Mouse (Mus musculus): Measurements from ENCODE around the gene St5. TPM values are rescaled to one million over a fixed set of nuclear protein-coding genes. Genes with fewer than 3 reads are reported as not detected.

The St5 gene
- polyA plus RNA-seq, 1 experiment: 44.8 TPM

- WGBS: 95% methylated on average over 3 of the region's 3 CpGs
- H3K27ac ChIP-seq (ENCODE audit: insufficient read depth, low read length): no peak overlapping the region
- no peak for DNase-seq
- no peak overlapping the region for H3K4me3 ChIP-seq (replicated peaks; ENCODE audit: insufficient read depth, low read depth, low read length)
- H3K4me1 ChIP-seq (ENCODE audit: control insufficient read depth, insufficient read depth, low read length): peaks cover 14% of the 10 kb centered on the region; the same call in 1 of the 2 replicates
- no peaks in the 10 kb centered on the region for H3K27me3 ChIP-seq (ENCODE audit: control insufficient read depth, insufficient read depth, low read length)
- TF ChIP-seq CTCF (IDR thresholded peaks at IDR 0.05; ENCODE audit: borderline replicate concordance, insufficient read depth, low read depth, low read length) (no peak), POLR2A (IDR thresholded peaks at IDR 0.05; ENCODE audit: borderline replicate concordance, insufficient read depth, low read length) (no peak)
Observed at GRCm38 (mm10) chr7:109620288-109620687, 83.1 kb downstream of the St5 start.

GRCm38 (mm10) chr7:109618721-109619120 is 84.7 kb downstream of the St5 start:
- DNase-seq: peak; percentile 59 to 62
- Histone ChIP-seq H3K4me1 (ENCODE audit: control insufficient read depth, insufficient read depth, low read length) (peaks cover 14% of the 10 kb centered on the region; the same call in 1 of the 2 replicates), H3K27me3 (ENCODE audit: control insufficient read depth, insufficient read depth, low read length) (no peaks in the 10 kb centered on the region), H3K4me3 (replicated peaks; ENCODE audit: insufficient read depth, low read depth, low read length) (no peak overlapping the region), H3K27ac (ENCODE audit: insufficient read depth, low read length) (no peak overlapping the region)
- TF ChIP-seq POLR2A (IDR thresholded peaks at IDR 0.05; ENCODE audit: borderline replicate concordance, insufficient read depth, low read length): no peak
- TF ChIP-seq CTCF (IDR thresholded peaks at IDR 0.05; ENCODE audit: borderline replicate concordance, insufficient read depth, low read depth, low read length): peak; percentile 67; the same call in 1 of the 2 replicates
- 20% methylated on average over 6 of the region's 6 CpGs for WGBS

DNA sequence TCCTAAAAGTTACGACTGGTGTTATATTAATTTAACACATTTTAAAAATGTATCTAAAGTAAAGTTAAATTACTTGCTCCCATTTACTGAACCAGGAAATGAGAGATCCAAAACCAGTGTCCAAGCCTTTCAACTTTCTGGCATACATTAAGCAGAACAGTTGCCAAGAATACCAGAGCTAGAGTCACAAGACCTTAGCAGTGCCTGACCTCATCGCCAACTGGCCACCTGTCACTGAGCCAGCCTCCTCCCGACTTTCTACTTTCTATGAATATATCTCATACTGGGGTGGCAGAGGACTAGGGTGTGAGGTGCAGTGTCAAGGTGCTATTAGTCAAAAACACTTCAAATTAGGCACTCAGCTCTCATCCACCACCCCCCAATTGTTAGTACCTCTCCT is 85.6 kb downstream of the St5 start:
- no peak overlapping the region for H3K4me3 ChIP-seq (replicated peaks; ENCODE audit: insufficient read depth, low read depth, low read length)
- no peak overlapping the region for H3K27ac ChIP-seq (ENCODE audit: insufficient read depth, low read length)
- peak; percentile 93 to 97 for DNase-seq
- WGBS: 5% methylated on average over 3 of the region's 3 CpGs
- TF ChIP-seq POLR2A (IDR thresholded peaks at IDR 0.05; ENCODE audit: borderline replicate concordance, insufficient read depth, low read length): no peak
- no peak for TF ChIP-seq CTCF (IDR thresholded peaks at IDR 0.05; ENCODE audit: borderline replicate concordance, insufficient read depth, low read depth, low read length)
- H3K27me3 ChIP-seq (ENCODE audit: control insufficient read depth, insufficient read depth, low read length): no peaks in the 10 kb centered on the region
- H3K4me1 ChIP-seq (ENCODE audit: control insufficient read depth, insufficient read depth, low read length): peaks cover 21% of the 10 kb centered on the region

- H3K27me3 ChIP-seq (ENCODE audit: control insufficient read depth, insufficient read depth, low read length): no peaks in the 10 kb centered on the region
- no peak for TF ChIP-seq CTCF (IDR thresholded peaks at IDR 0.05; ENCODE audit: borderline replicate concordance, insufficient read depth, low read depth, low read length)
- peak; percentile 45; the same call in 1 of the 2 replicates for TF ChIP-seq POLR2A (IDR thresholded peaks at IDR 0.05; ENCODE audit: borderline replicate concordance, insufficient read depth, low read length)
- peak overlapping the region; percentile 78 for H3K4me3 ChIP-seq (replicated peaks; ENCODE audit: insufficient read depth, low read depth, low read length)
- H3K27ac ChIP-seq (ENCODE audit: insufficient read depth, low read length): peak overlapping the region; percentile 78
- peaks cover 23% of the 10 kb centered on the region for H3K4me1 ChIP-seq (ENCODE audit: control insufficient read depth, insufficient read depth, low read length)
- DNase-seq: peak; percentile 86 to 97
- WGBS: 3% methylated on average over 25 of the region's 25 CpGs
Observed at GRCm38 (mm10) chr7:109616034-109616979, 87.1 kb downstream of the St5 start.

DNA sequence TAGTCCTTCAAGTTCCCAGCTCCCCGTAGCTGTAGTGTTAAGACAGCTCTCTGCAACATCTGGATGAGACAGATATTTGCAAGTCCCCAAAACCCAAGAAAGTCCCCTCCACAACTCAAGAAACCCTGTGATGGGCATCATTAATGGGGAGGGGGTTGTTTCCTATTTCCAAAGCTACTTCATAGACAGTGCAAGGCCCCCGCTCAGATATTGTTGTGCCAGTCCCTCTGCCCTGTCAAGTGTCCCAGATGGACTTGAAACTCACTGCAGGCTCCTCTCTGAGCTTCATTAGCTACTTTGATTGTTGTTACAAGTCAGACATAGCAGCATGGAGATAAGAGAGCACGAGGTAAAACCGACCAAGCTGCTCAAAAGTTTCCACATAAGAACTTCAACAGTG is 87.8 kb downstream of the St5 start:
- Histone ChIP-seq H3K4me3 (replicated peaks; ENCODE audit: insufficient read depth, low read depth, low read length) (peak overlapping the region; percentile 78), H3K27ac (ENCODE audit: insufficient read depth, low read length) (peak overlapping the region; percentile 78; the same call in 1 of the 2 replicates), H3K27me3 (ENCODE audit: control insufficient read depth, insufficient read depth, low read length) (no peaks in the 10 kb centered on the region), H3K4me1 (ENCODE audit: control insufficient read depth, insufficient read depth, low read length) (peaks cover 23% of the 10 kb centered on the region)
- 11% methylated on average over 4 of the region's 4 CpGs for WGBS
- DNase-seq: peak in 1 of 2 experiments; percentile 27
- TF ChIP-seq CTCF (IDR thresholded peaks at IDR 0.05; ENCODE audit: borderline replicate concordance, insufficient read depth, low read depth, low read length): no peak
- TF ChIP-seq POLR2A (IDR thresholded peaks at IDR 0.05; ENCODE audit: borderline replicate concordance, insufficient read depth, low read length): no peak

DNA sequence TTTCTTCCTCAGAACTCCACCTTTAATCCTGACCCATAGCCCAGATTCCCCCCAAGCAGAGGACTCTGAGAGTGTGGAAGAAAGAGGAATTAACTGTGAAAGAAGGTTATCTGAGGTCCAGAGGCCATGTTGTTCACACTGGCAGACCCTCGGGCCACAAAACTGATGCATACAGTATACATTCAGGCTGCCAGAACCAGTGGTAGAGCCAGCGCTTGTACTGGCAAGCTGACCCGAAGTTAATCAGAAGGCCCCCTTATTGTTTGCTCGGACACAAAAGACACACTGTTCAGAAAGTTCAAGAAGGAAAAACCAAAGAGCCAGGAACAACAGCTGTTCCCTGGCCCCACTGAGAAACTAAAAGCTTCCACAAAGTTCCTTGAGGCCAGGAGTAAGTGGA is 88.5 kb downstream of the St5 start:
- 11% methylated on average over 4 of the region's 4 CpGs for WGBS
- Histone ChIP-seq H3K4me3 (replicated peaks; ENCODE audit: insufficient read depth, low read depth, low read length) (peak overlapping the region; percentile 78), H3K27ac (ENCODE audit: insufficient read depth, low read length) (peak overlapping the region; percentile 78; the same call in 1 of the 2 replicates), H3K4me1 (ENCODE audit: control insufficient read depth, insufficient read depth, low read length) (peaks cover 27% of the 10 kb centered on the region), H3K27me3 (ENCODE audit: control insufficient read depth, insufficient read depth, low read length) (no peaks in the 10 kb centered on the region)
- TF ChIP-seq POLR2A (IDR thresholded peaks at IDR 0.05; ENCODE audit: borderline replicate concordance, insufficient read depth, low read length) (no peak), CTCF (IDR thresholded peaks at IDR 0.05; ENCODE audit: borderline replicate concordance, insufficient read depth, low read depth, low read length) (no peak)
- peak; percentile 34 to 39 for DNase-seq

DNA sequence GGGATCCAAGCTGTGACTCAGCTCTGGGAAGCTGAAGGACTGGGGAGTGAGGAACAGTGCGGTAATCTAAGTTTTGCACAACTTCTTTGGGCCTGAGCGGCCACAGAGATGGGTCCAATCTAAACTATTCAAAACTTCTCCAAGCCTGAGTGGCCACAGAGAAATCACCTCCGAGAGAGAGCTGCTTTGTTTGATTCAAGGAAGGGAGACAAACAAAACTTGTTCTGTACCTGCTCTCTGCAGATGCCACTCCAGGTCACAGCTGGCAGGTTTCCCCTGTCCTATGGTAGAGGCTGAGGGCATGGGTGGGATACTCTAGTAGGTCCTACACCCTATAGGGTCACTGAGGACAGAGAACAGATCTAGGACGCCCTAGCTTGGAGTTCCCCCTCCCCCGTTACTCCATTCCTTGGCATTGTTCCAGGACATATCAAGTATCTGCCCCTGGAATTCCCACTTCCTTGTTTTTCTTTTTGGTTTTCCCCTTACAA is 89.8 kb downstream of the St5 start:
- peak overlapping the region; percentile 44 for H3K4me3 ChIP-seq (replicated peaks; ENCODE audit: insufficient read depth, low read depth, low read length)
- 54% methylated on average over 5 of the region's 5 CpGs for WGBS
- TF ChIP-seq POLR2A (IDR thresholded peaks at IDR 0.05; ENCODE audit: borderline replicate concordance, insufficient read depth, low read length): no peak
- TF ChIP-seq CTCF (IDR thresholded peaks at IDR 0.05; ENCODE audit: borderline replicate concordance, insufficient read depth, low read depth, low read length): no peak
- peak in 1 of 2 experiments; percentile 27 for DNase-seq
- peaks cover 32% of the 10 kb centered on the region for H3K4me1 ChIP-seq (ENCODE audit: control insufficient read depth, insufficient read depth, low read length)
- H3K27ac ChIP-seq (ENCODE audit: insufficient read depth, low read length): peak overlapping the region; percentile 74
- no peaks in the 10 kb centered on the region for H3K27me3 ChIP-seq (ENCODE audit: control insufficient read depth, insufficient read depth, low read length)

All from cerebellum, adult 2 months (tissue).